8 mouse cellular contexts compared by ENCODE assay signal in genomic region chr14:16434396-16435171, GRCm38 (mm10).
A peak's percentile ranks its signal among the peaks of the same experiment; 100 is the strongest.
DNase-seq lines count a peak whose midpoint lies in the region; ATAC-seq lines count a peak whose summit lies in the region.

No protein-coding gene starts in this region.

- no peak overlapping the region for H3K27ac ChIP-seq in intestine, embryonic 14.5 days (ENCODE audit: low read depth)
- H3K27ac ChIP-seq in limb, embryonic 10.5 days = no peak overlapping the region

- no peaks in the 10 kb centered on the region for H3K9me3 ChIP-seq in intestine, embryonic 14.5 days (ENCODE audit: control insufficient read depth, low read length)
- H3K9me3 ChIP-seq in limb, embryonic 10.5 days (replicated peaks) = no peaks in the 10 kb centered on the region

- no peak; the same call in 1 of the 2 replicates for ATAC-seq in intestine, embryonic 14.5 days (replicated peaks; ENCODE audit: low FRiP score, low TSS enrichment, low read depth)
- ATAC-seq in monocyte, adult 5-6 weeks (replicated peaks; ENCODE audit: insufficient number of reproducible peaks, low FRiP score, low TSS enrichment, poor library complexity, severe bottlenecking) = peak; percentile 60; the same call in 1 of the 2 replicates

- H3K36me3 ChIP-seq in intestine, embryonic 14.5 days (ENCODE audit: control insufficient read depth, insufficient read depth, low read length) = peaks cover 58% of the 10 kb centered on the region
- H3K36me3 ChIP-seq in limb, embryonic 10.5 days = peaks cover 59% of the 10 kb centered on the region

- 80% methylated on average over 3 of the region's 3 CpGs for WGBS in intestine, embryonic 14.5 days
- WGBS in limb, embryonic 10.5 days = 72% methylated on average over 3 of the region's 3 CpGs

- H3K4me2 ChIP-seq in intestine, embryonic 14.5 days (ENCODE audit: low read length) = no peak overlapping the region

- no peaks in the 10 kb centered on the region for H3K27me3 ChIP-seq in intestine, embryonic 14.5 days (replicated peaks; ENCODE audit: control insufficient read depth, insufficient read depth, low read length)
- H3K27me3 ChIP-seq in limb, embryonic 10.5 days (ENCODE audit: low read depth, poor library complexity, severe bottlenecking) = no peaks in the 10 kb centered on the region

- peak; percentile 57 to 63 for DNase-seq in B cell, adult 2 months
- peak; percentile 95 for DNase-seq in R1 (ENCODE audit: low read depth, low spot score)
- DNase-seq in cerebellum, postnatal 10 days = peak; percentile 77 to 85
- DNase-seq in gastrocnemius, postnatal 10 days = peak; percentile 47
- peak; percentile 78 for DNase-seq in intestine, embryonic 14.5 days (ENCODE audit: low spot score)
- DNase-seq in limb, embryonic 10.5 days (ENCODE audit: low spot score) = peak; percentile 67
- peak; percentile 56 for DNase-seq in thymus, postnatal 0 days (ENCODE audit: low spot score)

- H3K4me3 ChIP-seq in intestine, embryonic 14.5 days (ENCODE audit: low read depth, low read length) = no peak overlapping the region
- H3K4me3 ChIP-seq in limb, embryonic 10.5 days = no peak overlapping the region

- H3K4me1 ChIP-seq in intestine, embryonic 14.5 days (replicated peaks; ENCODE audit: control insufficient read depth, insufficient read depth, low read length) = no peaks in the 10 kb centered on the region
- no peaks in the 10 kb centered on the region for H3K4me1 ChIP-seq in limb, embryonic 10.5 days

- no peak overlapping the region for H3K9ac ChIP-seq in intestine, embryonic 14.5 days (ENCODE audit: low read length)
